Mouse (Mus musculus) G1E (cell line): ENCODE results near the gene Sbno2.

Experiments used
- CTCF ChIP-seq: IDR thresholded peaks from 2 replicates; pipeline ENCODE4 v1.5.1; 2012; ENCODE audit warnings: low read depth, low read length, inconsistent platforms, mixed read lengths
- GATA1 ChIP-seq: IDR thresholded peaks from 2 replicates; pipeline ENCODE4 v1.6.1; 2012; ENCODE audit warnings: borderline replicate concordance, low read length, inconsistent platforms, mixed read lengths

DNA sequence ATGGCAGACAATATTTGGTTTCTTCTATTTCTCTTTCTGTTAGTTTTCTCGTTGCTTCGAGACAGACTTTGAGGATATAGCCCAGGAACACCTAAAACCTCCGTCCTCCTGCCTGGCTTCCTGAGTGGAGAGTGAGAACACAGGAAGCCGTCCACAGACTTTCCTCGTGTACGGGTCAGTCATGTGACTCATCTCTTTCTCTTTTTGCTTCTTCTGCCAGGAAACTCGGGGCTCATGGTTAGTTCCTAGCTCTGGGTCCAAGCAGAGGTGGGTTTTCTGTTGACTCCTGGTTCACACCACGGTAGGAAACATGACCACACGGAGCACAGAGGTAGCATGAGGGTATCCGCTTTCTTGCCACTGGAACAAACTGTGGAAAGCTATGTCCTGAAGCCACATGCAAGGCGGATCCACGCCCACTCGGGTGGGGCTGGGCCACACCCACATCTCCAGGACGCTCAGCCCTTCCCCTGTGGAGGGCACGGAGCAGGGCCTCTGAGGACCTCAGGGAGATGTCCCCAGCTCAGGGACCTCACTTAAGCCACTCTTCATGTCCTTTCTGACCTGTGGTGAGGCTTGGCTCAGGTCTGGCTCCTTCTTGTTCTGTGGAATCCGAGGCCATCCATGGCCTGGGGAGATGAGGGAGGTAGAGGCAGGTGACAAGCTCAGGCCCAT is 24.8 kb downstream of the Sbno2 start:
- TF ChIP-seq CTCF (no peak), GATA1 (no peak)
